Mouse (Mus musculus): ENCODE measurements around the gene St6gal1. TPM values are rescaled to one million over a fixed set of nuclear protein-coding genes. Genes with fewer than 3 reads are reported as not detected.

St6gal1 gene
- polyA plus RNA-seq, 1 experiment from 2014 or later: 60.3 TPM

DNA sequence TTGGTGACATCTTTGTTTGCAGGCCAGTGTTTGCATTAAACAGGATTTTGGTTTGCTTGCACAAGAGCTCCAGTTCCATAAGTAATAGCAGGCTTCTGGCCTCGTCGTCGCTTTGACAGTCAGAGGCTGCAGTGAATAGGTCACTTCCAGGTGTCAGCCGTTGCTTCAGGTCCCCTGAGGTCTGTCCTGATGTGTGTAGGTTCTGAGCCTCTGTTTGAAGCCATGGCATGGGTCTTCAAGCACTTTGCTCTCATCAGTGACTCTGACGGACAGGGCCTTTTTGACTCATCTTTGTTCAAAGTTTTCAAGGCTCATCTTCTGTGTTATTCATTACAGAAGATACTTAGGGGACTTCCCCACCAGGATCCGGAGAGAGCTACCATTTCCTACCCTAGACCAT lies 49.5 kb downstream of the St6gal1 start:
- H3K9me3 ChIP-seq (ENCODE audit: low read depth, low read length): no peaks in the 10 kb centered on the region
- 56% methylated on average over 6 of the region's 6 CpGs for WGBS
- H3K4me1 ChIP-seq (ENCODE audit: insufficient read depth): peaks cover 26% of the 10 kb centered on the region
- H3K27ac ChIP-seq (ENCODE audit: low read depth): no peak overlapping the region
- no peak for DNase-seq
- TF ChIP-seq CTCF (IDR thresholded peaks at IDR 0.05; ENCODE audit: low read depth): no peak
- H3K9ac ChIP-seq: no peak overlapping the region
- no peaks in the 10 kb centered on the region for H3K27me3 ChIP-seq (ENCODE audit: insufficient read depth, low read length)
- no peak overlapping the region for H3K4me2 ChIP-seq
- peaks cover 4% of the 10 kb centered on the region; the same call in 1 of the 2 replicates for H3K36me3 ChIP-seq (ENCODE audit: insufficient read depth)
- ATAC-seq (ENCODE audit: insufficient read depth): no peak
- no peak overlapping the region for H3K4me3 ChIP-seq (ENCODE audit: low read depth, low read length)

DNA sequence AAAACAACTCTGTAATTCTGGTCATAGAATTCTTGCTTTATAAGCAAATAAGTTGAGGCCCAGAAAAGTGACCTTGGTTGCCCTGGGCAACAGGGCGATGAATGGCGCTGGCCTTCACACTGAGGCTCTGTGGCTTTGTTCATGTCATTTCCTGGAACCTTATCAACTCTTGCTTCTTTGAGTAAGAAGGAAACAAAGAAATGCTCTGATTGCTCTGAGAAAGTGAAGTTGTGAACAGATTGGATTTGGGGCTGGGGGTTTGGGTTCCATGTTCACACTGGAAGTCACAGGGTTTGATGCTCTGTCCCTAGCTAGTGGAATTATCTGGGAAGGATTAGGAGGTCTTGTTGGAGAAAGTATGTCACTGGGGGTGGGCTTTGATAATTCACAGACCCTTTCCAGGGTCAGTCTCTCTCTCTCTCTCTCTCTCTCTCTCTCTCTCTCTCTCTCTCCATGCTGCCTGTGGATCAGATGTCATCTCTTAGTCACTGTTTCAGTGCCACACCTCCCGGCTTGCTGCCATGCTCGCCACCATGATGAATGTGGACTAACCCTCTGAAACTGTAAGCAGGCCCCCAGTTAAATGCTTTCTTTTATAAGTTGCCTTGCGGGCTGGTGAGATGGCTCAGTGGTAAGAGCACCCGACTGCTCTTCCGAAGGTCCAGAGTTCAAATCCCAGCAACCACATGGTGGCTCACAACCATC lies 50.2 kb downstream of the St6gal1 start:
- no peak for DNase-seq
- 83% methylated on average over 7 of the region's 7 CpGs for WGBS
- no peak for TF ChIP-seq CTCF (IDR thresholded peaks at IDR 0.05; ENCODE audit: low read depth)
- no peaks in the 10 kb centered on the region for H3K36me3 ChIP-seq (ENCODE audit: insufficient read depth)
- no peak for ATAC-seq (ENCODE audit: insufficient read depth)
- H3K9ac ChIP-seq: no peak overlapping the region
- H3K4me2 ChIP-seq: no peak overlapping the region
- H3K27ac ChIP-seq (ENCODE audit: low read depth): no peak overlapping the region
- no peaks in the 10 kb centered on the region for H3K9me3 ChIP-seq (ENCODE audit: low read depth, low read length)
- no peaks in the 10 kb centered on the region for H3K27me3 ChIP-seq (ENCODE audit: insufficient read depth, low read length)
- peaks cover 22% of the 10 kb centered on the region for H3K4me1 ChIP-seq (ENCODE audit: insufficient read depth)
- no peak overlapping the region for H3K4me3 ChIP-seq (ENCODE audit: low read depth, low read length)

- Histone ChIP-seq H3K36me3 (ENCODE audit: insufficient read depth) (no peaks in the 10 kb centered on the region), H3K9ac (no peak overlapping the region), H3K27ac (ENCODE audit: low read depth) (no peak overlapping the region), H3K4me3 (ENCODE audit: low read depth, low read length) (no peak overlapping the region), H3K4me1 (ENCODE audit: insufficient read depth) (peaks cover 21% of the 10 kb centered on the region), H3K4me2 (no peak overlapping the region), H3K9me3 (ENCODE audit: low read depth, low read length) (no peaks in the 10 kb centered on the region), H3K27me3 (ENCODE audit: insufficient read depth, low read length) (no peaks in the 10 kb centered on the region)
- DNase-seq (no peak), ATAC-seq (ENCODE audit: insufficient read depth) (no peak)
- no peak for TF ChIP-seq CTCF (IDR thresholded peaks at IDR 0.05; ENCODE audit: low read depth)
- 82% methylated on average over 2 of the region's 2 CpGs for WGBS
Observed at GRCm38 (mm10) chr16:23275661-23276060, 51.1 kb downstream of the St6gal1 start.

GRCm38 (mm10) chr16:23279879-23280741 lies 55.6 kb downstream of the St6gal1 start:
- Histone ChIP-seq H3K4me1 (ENCODE audit: insufficient read depth) (peaks cover 6% of the 10 kb centered on the region), H3K27ac (ENCODE audit: low read depth) (no peak overlapping the region), H3K27me3 (ENCODE audit: insufficient read depth, low read length) (no peaks in the 10 kb centered on the region), H3K4me2 (no peak overlapping the region), H3K9me3 (ENCODE audit: low read depth, low read length) (no peaks in the 10 kb centered on the region), H3K4me3 (ENCODE audit: low read depth, low read length) (no peak overlapping the region), H3K9ac (no peak overlapping the region), H3K36me3 (ENCODE audit: insufficient read depth) (peaks cover 6% of the 10 kb centered on the region; the same call in 1 of the 2 replicates)
- 61% methylated on average over 9 of the region's 9 CpGs for WGBS
- ATAC-seq (ENCODE audit: insufficient read depth): no peak
- DNase-seq: no peak
- no peak for TF ChIP-seq CTCF (IDR thresholded peaks at IDR 0.05; ENCODE audit: low read depth)

DNA sequence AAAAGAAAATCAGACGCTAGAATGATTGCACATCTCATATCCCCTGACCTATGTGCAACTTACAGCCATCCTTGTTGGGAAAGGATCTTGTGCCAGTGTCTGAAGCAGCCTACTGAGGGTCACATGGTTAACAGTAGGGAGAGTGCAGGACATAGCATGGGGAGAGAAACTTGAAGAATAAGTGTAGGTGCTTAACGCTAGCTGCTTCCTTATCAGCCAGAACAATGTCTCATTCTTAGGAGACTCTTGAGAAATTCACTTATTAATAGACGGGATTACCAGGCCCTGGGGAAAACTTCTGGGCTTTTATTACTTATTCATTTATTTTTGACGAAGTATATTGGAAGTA lies 56.2 kb downstream of the St6gal1 start:
- DNase-seq (no peak), ATAC-seq (ENCODE audit: insufficient read depth) (no peak)
- Histone ChIP-seq H3K27ac (ENCODE audit: low read depth) (no peak overlapping the region), H3K27me3 (ENCODE audit: insufficient read depth, low read length) (no peaks in the 10 kb centered on the region), H3K4me3 (ENCODE audit: low read depth, low read length) (no peak overlapping the region), H3K9ac (no peak overlapping the region), H3K9me3 (ENCODE audit: low read depth, low read length) (no peaks in the 10 kb centered on the region), H3K4me1 (ENCODE audit: insufficient read depth) (peaks cover 6% of the 10 kb centered on the region), H3K4me2 (no peak overlapping the region), H3K36me3 (ENCODE audit: insufficient read depth) (peaks cover 6% of the 10 kb centered on the region; the same call in 1 of the 2 replicates)
- WGBS: 58% methylated on average over 4 of the region's 4 CpGs
- no peak for TF ChIP-seq CTCF (IDR thresholded peaks at IDR 0.05; ENCODE audit: low read depth)

DNA sequence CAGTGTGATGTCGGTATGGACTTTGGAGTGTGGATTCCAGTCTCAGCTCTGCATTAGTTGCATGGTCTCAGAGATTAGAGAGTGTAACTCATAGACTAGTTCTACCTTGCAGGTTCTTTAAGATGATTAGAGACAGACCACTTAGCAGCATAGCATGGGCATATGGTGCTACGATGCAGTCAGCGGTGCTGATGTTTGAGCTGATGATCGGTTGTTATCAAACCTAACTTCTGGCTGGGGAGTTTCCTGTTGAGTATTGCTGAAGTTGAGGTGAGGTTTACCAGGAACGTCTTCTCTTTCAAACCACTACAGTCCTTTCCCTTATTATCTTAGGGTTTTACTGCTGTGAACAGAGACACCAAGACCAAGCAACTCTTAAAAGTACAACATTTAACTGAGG lies 57.7 kb downstream of the St6gal1 start:
- peaks cover 6% of the 10 kb centered on the region for H3K4me1 ChIP-seq (ENCODE audit: insufficient read depth)
- H3K27me3 ChIP-seq (ENCODE audit: insufficient read depth, low read length): no peaks in the 10 kb centered on the region
- H3K4me3 ChIP-seq (ENCODE audit: low read depth, low read length): no peak overlapping the region
- 88% methylated on average over 5 of the region's 5 CpGs for WGBS
- no peaks in the 10 kb centered on the region for H3K9me3 ChIP-seq (ENCODE audit: low read depth, low read length)
- no peak for TF ChIP-seq CTCF (IDR thresholded peaks at IDR 0.05; ENCODE audit: low read depth)
- DNase-seq (no peak), ATAC-seq (ENCODE audit: insufficient read depth) (no peak)
- peaks cover 6% of the 10 kb centered on the region; the same call in 1 of the 2 replicates for H3K36me3 ChIP-seq (ENCODE audit: insufficient read depth)
- no peak overlapping the region for H3K9ac ChIP-seq
- no peak overlapping the region for H3K4me2 ChIP-seq
- no peak overlapping the region for H3K27ac ChIP-seq (ENCODE audit: low read depth)

- Histone ChIP-seq H3K36me3 (ENCODE audit: insufficient read depth) (peaks cover 10% of the 10 kb centered on the region; the same call in 1 of the 2 replicates), H3K27me3 (ENCODE audit: insufficient read depth, low read length) (no peaks in the 10 kb centered on the region), H3K4me3 (ENCODE audit: low read depth, low read length) (no peak overlapping the region), H3K9ac (no peak overlapping the region), H3K9me3 (ENCODE audit: low read depth, low read length) (no peaks in the 10 kb centered on the region), H3K4me1 (ENCODE audit: insufficient read depth) (peaks cover 6% of the 10 kb centered on the region), H3K4me2 (no peak overlapping the region), H3K27ac (ENCODE audit: low read depth) (no peak overlapping the region)
- no peak for TF ChIP-seq CTCF (IDR thresholded peaks at IDR 0.05; ENCODE audit: low read depth)
- DNase-seq: no peak
- no peak for ATAC-seq (ENCODE audit: insufficient read depth)
- WGBS: 87% methylated on average over 5 of the region's 5 CpGs
Observed at GRCm38 (mm10) chr16:23282941-23283340, 58.4 kb downstream of the St6gal1 start.
